Mouse (Mus musculus) cerebellum, adult 2 months (tissue): ENCODE data around the gene Slc25a26.

Experiments used
- CTCF ChIP-seq: fragments of 200-500 bp; IDR thresholded peaks from 2 replicates; pipeline ENCODE4 v1.5.1; 2011; ENCODE audit warnings: low read depth, mild to moderate bottlenecking, control low read depth, low read length, moderate library complexity, borderline replicate concordance; ENCODE audit not compliant: insufficient read depth
- POLR2A ChIP-seq: fragments of 200-500 bp; IDR thresholded peaks from 2 replicates; pipeline ENCODE4 v1.6.1; 2011; ENCODE audit warnings: low read length, control low read depth, borderline replicate concordance; ENCODE audit not compliant: insufficient read depth

GRCm38 (mm10) chr6:94601811-94602210 lies 101.7 kb downstream of the Slc25a26 start:
- TF ChIP-seq POLR2A (no peak), CTCF (no peak)
